Mouse (Mus musculus): Measurements from ENCODE around the gene Hip1r. TPM values are rescaled to one million over a fixed set of nuclear protein-coding genes. Genes with fewer than 3 reads are reported as not detected.

Gene Hip1r
- polyA plus RNA-seq, 1 experiment: 23.1 TPM

DNA sequence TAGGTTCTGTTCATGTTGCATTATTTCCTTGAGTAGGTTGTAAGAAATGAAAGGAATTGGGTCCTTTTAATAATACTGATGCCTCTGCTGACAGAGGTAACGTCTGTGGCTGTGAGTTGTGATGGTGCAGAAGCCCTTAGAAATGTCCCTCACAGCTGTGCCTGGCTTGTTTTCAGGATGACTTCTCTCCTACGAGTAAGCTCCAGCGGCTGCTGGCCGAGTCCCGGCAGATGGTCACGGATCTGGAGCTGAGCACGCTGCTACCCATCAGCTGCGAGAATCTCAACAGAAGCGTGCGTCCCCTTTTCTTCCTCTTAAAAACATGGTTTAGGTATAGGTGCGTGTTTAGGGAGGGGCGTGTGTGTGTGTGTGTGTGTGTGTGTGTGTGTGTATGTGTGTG lies 12.4 kb upstream of the Hip1r start:
- no peak for TF ChIP-seq GATA1 (IDR thresholded peaks at IDR 0.05; ENCODE audit: low read length)

DNA sequence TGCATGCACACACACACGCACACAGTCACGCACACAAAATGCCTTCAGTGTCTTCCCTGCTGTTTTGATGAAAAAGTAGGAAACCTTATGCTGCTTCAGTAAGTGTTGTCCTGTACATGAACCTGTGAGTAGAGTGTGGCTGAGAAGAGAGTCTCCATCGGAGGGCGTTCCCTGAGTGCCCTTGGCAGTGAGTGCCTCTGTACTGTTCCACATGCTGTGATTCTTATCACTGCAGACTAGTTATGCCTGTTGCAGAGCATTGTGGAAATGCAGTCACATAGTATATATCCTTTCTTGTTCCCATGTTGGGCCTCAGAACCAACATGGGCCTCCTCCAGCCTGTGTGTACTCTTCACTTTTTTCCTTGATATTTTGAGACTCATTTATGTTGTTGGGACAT lies 9.2 kb upstream of the Hip1r start:
- TF ChIP-seq GATA1 (IDR thresholded peaks at IDR 0.05; ENCODE audit: low read length): no peak

DNA sequence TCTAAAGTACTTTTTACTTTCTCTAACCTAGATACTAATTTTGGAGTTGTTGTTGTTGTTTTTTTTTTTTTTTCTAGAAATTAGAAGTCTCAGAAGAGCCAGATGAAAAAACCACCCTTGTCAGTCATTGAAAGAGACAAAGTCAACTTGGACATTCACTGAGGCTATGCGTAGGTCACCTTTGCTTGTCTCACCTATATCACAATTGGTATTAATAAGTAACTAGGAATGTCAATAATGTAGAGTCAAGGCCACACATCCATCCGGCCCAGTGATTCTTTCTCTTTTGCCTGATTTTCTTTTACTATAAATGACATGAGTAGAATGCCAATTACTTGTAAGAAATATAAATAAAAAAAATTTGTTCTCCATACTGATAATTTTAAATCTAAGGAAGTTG lies 6.7 kb upstream of the Hip1r start:
- no peak for TF ChIP-seq GATA1 (IDR thresholded peaks at IDR 0.05; ENCODE audit: low read length)

DNA sequence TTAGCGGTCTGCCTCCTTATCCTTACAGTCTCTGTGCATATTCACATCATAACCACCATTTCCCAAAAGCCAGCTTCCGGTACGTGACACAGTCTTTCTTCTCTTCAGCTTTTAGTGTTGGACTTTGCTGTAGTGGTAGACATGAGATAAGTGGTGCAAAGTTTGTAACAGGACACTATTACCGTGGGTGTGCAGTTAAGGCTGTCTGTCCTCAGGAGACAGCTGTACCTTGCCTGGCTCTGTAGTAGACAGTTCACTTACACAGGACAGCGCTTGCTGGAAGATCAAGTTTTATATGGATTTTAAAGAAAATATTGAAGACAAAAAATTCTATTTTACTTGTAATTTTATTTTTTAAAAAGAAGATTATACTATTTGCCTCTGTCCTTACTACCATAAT lies 5.0 kb upstream of the Hip1r start:
- TF ChIP-seq GATA1 (IDR thresholded peaks at IDR 0.05; ENCODE audit: low read length): no peak

DNA sequence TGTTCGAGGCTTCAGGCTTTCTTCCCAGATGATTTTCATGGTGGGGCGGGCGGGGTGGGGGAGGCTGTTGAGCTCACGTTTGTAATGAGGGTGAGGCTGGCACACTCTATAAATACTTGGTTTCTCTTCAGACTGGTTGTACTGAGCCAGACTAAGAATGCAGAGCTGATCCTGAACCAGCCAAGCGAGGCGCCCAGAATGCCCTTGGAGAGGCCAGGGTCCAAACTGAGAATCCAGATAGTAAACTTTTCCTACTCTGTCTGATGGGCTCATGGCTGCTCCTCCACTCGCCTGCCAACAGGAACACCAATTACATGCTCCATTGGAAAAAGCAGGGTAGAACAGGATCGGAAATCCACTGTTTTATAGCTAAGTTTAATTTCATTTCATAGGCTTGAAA lies 4.2 kb upstream of the Hip1r start:
- no peak for TF ChIP-seq GATA1 (IDR thresholded peaks at IDR 0.05; ENCODE audit: low read length)

DNA sequence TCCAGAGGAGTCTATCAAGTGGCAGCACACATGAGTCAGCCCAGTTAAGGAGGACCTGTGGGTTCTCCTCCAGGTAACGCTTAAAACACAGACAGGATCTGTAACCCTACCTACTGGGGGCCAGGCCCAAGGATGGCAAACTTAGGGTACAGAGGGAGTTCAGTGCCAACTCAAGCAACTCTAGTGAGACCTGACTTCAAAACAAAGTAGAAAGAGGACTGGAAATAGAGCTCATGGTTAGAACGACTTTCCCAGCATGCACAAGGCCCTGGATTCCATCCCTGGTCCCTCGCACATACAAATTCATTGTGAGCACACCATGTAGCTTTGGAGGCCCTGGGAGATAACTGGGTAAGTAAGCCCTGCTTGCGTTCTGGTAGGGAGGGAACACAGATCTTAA lies 2.9 kb upstream of the Hip1r start:
- no peak for TF ChIP-seq GATA1 (IDR thresholded peaks at IDR 0.05; ENCODE audit: low read length)

DNA sequence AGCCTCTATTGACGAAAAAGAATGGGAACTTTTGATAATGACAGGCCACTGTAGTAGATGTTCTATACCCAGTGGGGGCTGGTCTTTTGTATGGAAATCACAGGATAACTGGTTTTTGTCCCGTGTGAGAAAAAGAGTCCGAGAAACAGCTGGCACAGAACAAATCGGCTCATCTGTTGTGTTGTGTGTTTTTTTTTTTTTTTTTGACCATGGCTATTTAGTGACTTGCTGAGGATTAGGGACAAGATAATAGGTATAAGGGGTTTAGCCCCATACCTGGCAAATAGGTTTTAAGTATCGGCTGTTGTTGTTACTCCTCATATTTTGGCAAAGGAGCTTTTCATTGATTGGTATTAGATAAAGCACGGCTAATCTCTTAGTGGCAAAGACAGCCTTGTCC lies 975 bp upstream of the Hip1r start:
- TF ChIP-seq GATA1 (IDR thresholded peaks at IDR 0.05; ENCODE audit: low read length): no peak

DNA sequence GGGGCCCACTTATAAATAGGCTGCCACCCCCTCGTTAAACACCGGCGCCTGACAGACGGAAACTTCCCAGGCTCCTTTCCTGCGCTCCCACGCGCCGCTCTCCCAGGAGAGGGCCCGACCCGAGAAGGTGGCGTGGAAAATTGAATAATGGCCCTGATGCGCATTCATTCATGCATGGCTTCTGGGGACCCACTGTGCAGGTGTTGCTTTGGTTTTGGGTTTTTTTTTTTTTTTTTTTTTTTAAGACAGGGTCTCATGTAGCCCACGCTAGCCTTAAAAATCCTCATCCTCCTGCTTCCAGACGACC lies 704 bp downstream of the Hip1r start:
- no peak for TF ChIP-seq GATA1 (IDR thresholded peaks at IDR 0.05; ENCODE audit: low read length)

DNA sequence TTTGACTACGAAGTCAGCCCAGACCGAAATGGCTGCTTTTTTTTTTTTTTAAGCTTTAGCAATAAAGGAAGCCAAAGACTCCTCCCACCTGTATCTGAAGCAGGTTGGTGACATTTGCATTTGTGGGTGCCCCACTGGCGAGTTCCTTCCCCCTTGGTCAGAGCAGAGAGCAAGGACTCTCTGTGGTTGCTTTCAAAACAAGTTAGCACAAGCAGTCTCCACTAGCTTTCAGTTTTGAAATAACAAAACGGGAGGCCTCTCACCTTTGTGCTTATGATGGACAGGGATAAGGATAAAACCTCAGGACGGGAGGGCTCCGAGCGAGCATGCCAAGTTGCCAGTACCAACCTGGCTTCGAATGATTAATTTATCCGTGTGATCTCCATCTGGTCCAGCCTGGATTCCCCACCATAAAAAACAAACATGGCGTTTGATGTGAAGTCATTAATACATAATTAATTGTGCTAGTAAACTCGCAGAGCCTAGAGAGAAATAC lies 1.2 kb downstream of the Hip1r start:
- TF ChIP-seq GATA1 (IDR thresholded peaks at IDR 0.05; ENCODE audit: low read length): no peak

DNA sequence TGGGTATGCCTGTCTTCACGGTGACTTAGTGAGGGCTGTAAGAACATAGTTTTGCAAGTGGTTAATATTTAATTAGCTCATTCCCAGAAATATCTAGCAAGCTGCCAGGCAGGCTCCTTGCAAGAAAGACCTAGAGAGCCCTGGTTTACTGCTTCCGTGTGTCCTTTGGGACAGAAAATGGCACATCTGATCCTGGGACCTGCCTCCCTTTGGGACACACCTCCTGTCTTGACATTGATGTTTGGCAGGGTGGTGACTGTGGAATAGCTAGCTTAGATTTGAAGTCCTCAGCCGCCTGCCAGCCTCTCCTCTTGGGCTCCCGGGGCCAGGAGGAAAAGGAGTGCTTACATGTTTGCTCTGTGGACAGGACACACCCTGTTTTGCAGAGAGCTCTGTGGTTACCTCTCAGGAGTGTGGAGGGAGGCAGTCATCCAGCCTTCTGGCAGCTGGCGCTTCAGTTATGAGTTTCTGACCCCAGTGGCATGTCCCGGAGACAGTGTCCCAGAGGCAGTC lies 2.3 kb downstream of the Hip1r start:
- TF ChIP-seq GATA1 (IDR thresholded peaks at IDR 0.05; ENCODE audit: low read length): no peak

DNA sequence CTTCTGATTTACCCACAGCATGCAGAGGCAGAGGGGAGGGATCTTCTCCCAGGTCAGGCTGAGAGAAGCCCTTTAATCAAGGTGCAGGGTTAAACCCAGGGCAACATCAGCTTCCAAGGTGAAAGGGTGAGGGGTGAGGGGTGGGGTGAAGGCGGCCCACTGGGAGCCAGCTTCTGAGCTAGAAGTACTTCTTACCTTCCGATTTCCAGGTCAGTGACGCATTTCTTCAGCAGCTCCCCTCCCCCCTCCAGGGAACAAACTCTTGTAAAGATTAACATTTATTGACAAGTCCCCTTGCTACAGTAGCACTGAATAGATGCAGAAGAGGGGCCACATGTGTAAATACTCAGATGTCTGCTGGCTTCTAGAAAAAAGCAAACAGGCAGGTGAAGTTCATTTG lies 3.8 kb downstream of the Hip1r start:
- no peak for TF ChIP-seq GATA1 (IDR thresholded peaks at IDR 0.05; ENCODE audit: low read length)

DNA sequence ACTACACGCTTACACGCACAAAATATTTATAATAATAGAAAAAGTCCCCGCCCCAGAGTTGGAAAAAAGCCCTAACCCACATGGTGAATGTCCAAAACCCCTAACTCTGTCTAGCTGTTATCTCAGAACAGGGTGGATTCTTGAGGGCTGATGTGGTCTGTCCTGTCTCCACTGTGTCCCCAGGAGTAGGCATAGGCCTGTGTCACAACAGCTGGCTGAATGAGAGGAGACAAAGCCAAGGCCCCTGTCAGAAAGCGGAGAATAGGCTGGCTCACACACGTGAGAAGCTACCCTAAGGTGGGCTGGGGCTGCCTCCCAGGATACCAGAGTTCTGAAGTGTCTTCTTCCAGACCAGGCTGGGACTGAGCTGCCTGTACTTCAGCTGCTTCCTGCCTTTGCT lies 4.7 kb downstream of the Hip1r start:
- TF ChIP-seq GATA1 (IDR thresholded peaks at IDR 0.05; ENCODE audit: low read length): no peak

DNA sequence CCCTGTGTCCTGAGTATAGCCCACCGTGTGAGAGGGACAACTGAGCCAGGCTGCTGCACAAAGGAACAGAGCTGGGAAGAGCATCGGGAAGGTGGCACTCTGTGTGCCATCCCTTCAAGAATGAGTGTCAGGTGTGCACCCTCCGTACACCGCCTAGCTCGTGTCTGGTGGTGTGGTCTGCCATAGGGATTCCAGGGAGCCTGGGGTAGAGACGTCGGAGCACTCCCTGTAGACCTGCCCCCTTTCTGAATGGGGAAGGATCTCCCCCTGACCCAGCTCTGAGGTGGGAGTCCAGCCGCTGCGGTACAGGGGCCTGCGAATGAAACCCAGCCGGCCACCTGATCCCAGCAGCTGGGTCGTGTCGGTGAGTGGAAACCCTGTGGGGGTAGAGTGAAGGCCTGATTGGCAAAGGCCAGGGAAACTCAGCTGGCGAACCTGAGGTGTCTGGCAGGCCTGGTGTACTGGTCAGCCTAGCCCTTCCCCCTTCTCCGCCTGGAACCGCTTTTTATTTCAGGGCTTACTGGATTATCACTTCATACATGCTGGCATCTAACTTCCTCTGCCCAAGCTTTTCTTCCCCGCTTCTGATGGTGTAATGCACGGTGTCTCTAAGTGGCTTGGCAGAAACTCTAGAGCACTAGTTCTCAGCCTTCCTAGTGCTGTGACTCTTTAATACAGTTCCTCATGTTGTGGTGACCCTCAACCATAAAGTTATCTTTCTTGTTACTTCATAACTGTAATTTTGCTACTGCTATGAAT lies 6.0 kb downstream of the Hip1r start:
- no peak for TF ChIP-seq GATA1 (IDR thresholded peaks at IDR 0.05; ENCODE audit: low read length)

DNA sequence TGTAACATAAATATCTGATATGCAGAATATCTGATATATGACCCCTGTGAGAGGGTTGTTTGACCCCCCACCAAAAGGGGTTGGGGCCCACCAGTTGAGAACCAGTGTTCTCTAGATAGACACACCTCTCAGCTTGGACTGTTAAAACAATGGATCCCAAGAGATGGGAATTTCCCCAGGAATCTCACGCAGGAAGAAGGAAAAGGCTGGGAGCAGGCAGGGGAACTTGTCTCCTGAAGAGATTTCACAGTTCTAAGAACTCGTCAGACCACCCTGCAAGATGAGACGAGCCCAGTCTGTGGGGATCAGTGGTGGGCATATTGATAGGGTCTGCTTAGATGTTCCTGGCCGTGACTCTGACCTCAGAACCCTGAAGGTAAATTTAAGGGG lies 6.5 kb downstream of the Hip1r start:
- TF ChIP-seq GATA1 (IDR thresholded peaks at IDR 0.05; ENCODE audit: low read length): no peak

DNA sequence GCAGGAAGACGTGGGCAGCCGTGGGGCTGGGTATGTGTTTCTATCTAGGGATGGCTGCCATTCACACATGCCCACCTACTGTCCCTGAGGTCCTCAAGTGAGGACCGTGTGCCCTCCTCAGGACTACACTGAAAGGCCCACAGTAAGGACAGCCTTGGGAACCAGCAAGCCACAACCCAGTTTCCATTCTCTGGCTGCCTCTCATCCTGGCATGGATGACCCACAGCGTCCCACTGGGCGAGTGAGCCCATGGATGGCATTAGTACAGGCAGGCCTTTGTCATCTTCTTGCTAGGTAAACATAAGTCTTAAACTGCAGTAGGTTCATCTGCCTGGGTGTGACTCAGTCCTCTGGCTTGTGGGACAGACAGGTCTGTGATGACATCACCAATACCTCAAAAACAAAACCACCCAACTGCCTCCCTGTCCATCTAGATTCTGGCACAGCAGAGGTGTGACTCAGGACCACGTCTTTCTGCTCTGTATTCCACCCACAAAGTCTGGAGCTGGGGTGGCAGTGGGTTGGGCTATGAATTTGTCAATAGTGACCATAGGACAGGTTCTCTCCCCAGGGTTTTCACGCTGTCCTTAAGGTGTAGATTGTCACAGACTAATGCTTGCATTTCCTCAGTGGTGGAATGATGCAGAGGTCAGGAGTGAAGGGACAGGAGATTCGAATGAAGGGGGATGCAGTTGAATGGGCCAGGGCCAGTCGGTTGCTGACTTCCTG lies 7.3 kb downstream of the Hip1r start:
- no peak for TF ChIP-seq GATA1 (IDR thresholded peaks at IDR 0.05; ENCODE audit: low read length)

DNA sequence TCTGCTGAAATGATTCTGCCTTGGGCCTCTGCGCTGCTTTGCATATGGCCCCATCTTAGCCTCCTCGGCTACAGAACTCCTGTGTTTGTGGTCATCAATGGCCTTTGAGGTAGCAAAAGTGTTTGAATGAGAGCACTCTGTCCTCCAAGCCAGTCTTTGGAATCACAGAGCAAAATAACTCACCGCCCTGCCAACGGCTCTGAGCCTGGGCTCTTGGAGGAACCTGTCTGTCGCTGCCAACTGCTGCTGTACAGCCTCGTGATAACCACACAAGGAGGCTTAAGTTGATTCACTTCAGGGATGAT lies 7.8 kb downstream of the Hip1r start:
- no peak for TF ChIP-seq GATA1 (IDR thresholded peaks at IDR 0.05; ENCODE audit: low read length)

DNA sequence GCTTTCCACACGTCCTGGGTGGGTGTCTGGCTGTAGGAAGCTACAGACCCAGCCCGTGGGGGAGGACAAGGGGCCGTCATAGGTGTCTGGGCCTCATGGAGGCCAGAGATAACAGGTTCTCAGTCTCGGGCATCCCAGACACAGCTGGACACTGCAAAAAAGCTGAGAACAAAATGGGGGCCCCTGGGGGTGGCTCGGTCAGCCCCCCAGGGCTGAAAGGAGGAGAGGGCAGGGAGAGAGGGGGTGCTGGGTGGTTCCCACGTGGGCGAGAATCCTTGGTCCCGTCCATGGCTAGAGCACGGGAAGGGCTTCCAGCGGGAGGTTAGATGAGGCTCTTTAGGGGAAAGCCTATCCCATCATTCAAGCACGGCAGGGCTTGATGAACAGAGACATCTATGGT lies 9.4 kb downstream of the Hip1r start:
- TF ChIP-seq GATA1 (IDR thresholded peaks at IDR 0.05; ENCODE audit: low read length): no peak

All from G1E-ER4 (cell line).